Mouse (Mus musculus): ENCODE measurements at regions not wholly inside any gene's neighbourhood (a gene's known extent, or its start where the extent isn't known, plus 50 kb on each side); places are given as distances from the start of the nearest gene placed in this dataset.

GRCm38 (mm10) chr2:40342579-40342978 is 1116.3 kb upstream of the Ppp6c start:
- peak; percentile 3 for DNase-seq (ENCODE audit: low read depth, low spot score)

DNA sequence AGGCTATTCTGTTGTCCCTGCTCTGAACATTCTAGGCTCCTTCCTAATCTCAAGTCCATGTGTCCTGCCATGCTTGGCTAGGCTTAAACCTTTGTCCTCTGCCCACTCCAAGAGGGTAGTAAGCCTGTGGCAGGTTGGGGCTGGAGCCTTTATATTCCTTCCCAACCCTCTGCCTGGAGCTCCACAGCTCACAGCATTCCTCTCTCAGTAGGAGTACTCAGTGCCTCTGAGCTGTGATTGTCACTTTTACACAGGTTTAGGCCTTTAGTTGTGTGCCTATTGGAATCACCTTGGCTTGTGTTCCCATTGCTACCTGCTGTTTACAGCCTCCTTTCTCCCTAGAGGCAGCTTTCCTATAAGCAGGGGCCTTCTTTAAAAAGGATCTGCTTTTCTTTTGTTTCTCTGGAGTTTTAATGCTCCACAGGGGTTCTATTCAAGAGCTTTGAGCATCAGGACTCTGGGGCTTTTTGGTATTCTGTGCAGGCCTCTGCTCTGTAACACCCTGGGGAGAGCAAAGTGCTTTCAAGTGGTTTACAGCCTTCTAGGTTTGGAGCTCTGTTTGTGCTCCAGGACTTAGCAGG is 1106.1 kb upstream of the Ppp6c start:
- DNase-seq (ENCODE audit: low read depth, low spot score) = peak; percentile 23

GRCm38 (mm10) chr2:40321506-40321905 is 1095.3 kb upstream of the Ppp6c start:
- DNase-seq (ENCODE audit: low read depth, low spot score) = no peak

GRCm38 (mm10) chr2:40320710-40321441 is 1094.6 kb upstream of the Ppp6c start:
- DNase-seq (ENCODE audit: low read depth, low spot score) = no peak

Data from brain, adult 2 months (tissue).